ENCODE assay signal across 15 mouse cellular contexts in genomic region chr4:133874865-133875517, GRCm38 (mm10). TPM values are rescaled to one million over a fixed set of nuclear protein-coding genes. Genes with fewer than 3 reads are reported as not detected.
DNase-seq lines count a peak whose midpoint lies in the region; ATAC-seq lines count a peak whose summit lies in the region.
"Had no signal": no experiment of that assay in that cellular context is flagged by ENCODE, and none has a peak within 500 bp of the region (broad histone marks: within the 10 kb centered on the region; RNA-seq: fewer than 3 reads in every experiment).

No protein-coding gene starts in this region.

- no peaks in the 10 kb centered on the region for H3K27me3 ChIP-seq in heart, embryonic 12.5 days (replicated peaks)
- H3K27me3 ChIP-seq in liver, embryonic 15.5 days: no peaks in the 10 kb centered on the region
- H3K27me3 ChIP-seq: embryonic facial prominence, embryonic 15.5 days; limb, embryonic 12.5 days had no signal

- 0 out of 2 replicates have a peak overlapping the region, but pooled peaks have one; percentile 13 for H3K4me2 ChIP-seq in heart, embryonic 12.5 days
- H3K4me2 ChIP-seq in liver, embryonic 15.5 days: peak overlapping the region; percentile 76
- H3K4me2 ChIP-seq: embryonic facial prominence, embryonic 15.5 days; limb, embryonic 12.5 days had no signal

- H3K27ac ChIP-seq in heart, embryonic 12.5 days (ENCODE audit: poor library complexity, severe bottlenecking): 0 out of 2 replicates have a peak overlapping the region, but pooled peaks have one; percentile 17
- H3K27ac ChIP-seq in liver, embryonic 15.5 days (replicated peaks): peak overlapping the region; percentile 98
- H3K27ac ChIP-seq: embryonic facial prominence, embryonic 15.5 days; limb, embryonic 12.5 days had no signal

- no peaks in the 10 kb centered on the region for H3K36me3 ChIP-seq in heart, embryonic 12.5 days
- H3K36me3 ChIP-seq in liver, embryonic 15.5 days (replicated peaks): peaks cover 18% of the 10 kb centered on the region

- no peak for ATAC-seq in heart, embryonic 12.5 days (ENCODE audit: insufficient number of reproducible peaks, low FRiP score)
- ATAC-seq in liver, embryonic 15.5 days (ENCODE audit: insufficient read depth): no peak
- ATAC-seq: CD4-positive, CD25-positive, alpha-beta regulatory T cell, adult 4 months had no signal

- H3K9me3 ChIP-seq in heart, embryonic 12.5 days (replicated peaks): no peaks in the 10 kb centered on the region
- no peaks in the 10 kb centered on the region for H3K9me3 ChIP-seq in liver, embryonic 15.5 days (replicated peaks)
- H3K9me3 ChIP-seq: embryonic facial prominence, embryonic 15.5 days; limb, embryonic 12.5 days had no signal

- WGBS in heart, embryonic 12.5 days: 39% methylated on average over 13 of the region's 13 CpGs
- WGBS in liver, embryonic 15.5 days (ENCODE audit: insufficient replicate concordance): 26% methylated on average over 13 of the region's 13 CpGs

- H3K4me1 ChIP-seq in heart, embryonic 12.5 days (replicated peaks): peaks cover 63% of the 10 kb centered on the region
- H3K4me1 ChIP-seq in liver, embryonic 15.5 days (replicated peaks): peaks cover 95% of the 10 kb centered on the region
- H3K4me1 ChIP-seq: embryonic facial prominence, embryonic 15.5 days had no signal

- intact Hi-C loops in heart, postnatal 36 days (cut with DNase I): no loop called here
- intact Hi-C loops in gastrocnemius, postnatal 14 days (cut with DNase I; ENCODE audit: low total_unique reads): no loop called here

- no peak overlapping the region for H3K4me3 ChIP-seq in heart, embryonic 12.5 days
- H3K4me3 ChIP-seq in liver, embryonic 15.5 days (replicated peaks): peak overlapping the region; percentile 73
- H3K4me3 ChIP-seq: embryonic facial prominence, embryonic 15.5 days; limb, embryonic 12.5 days had no signal

- DNase-seq in heart, postnatal 36 days: no peak
- peak; percentile 78 for DNase-seq in 416B (ENCODE audit: low read depth)
- DNase-seq in R1 (ENCODE audit: low read depth, low spot score): peak; percentile 39
- no peak for DNase-seq in adrenal gland, postnatal 14 days
- DNase-seq in gastrocnemius, postnatal 14 days: no peak
- DNase-seq: adrenal gland, postnatal 25 days; cerebellum, adult 8-10 months; kidney, postnatal 10 days; layer of hippocampus, postnatal 36 days; thymus, postnatal 14 days had no signal

- peak overlapping the region; percentile 26; the same call in 1 of the 2 replicates for H3K9ac ChIP-seq in heart, embryonic 12.5 days
- H3K9ac ChIP-seq in liver, embryonic 15.5 days: peak overlapping the region; percentile 44
- H3K9ac ChIP-seq: embryonic facial prominence, embryonic 15.5 days; limb, embryonic 12.5 days had no signal

RNA-seq across cellular contexts. Expression of gene Rps6ka1, which starts 12.6 kb away (rescaled TPM):
- 21.7 and 23.5 TPM in 2 replicates for polyA plus RNA-seq in heart, embryonic 12.5 days (2016; fragmentation: Nextera tagmentation; extraction: Ambion mirVana)
- 1 to 10 TPM; 5.1 to 6.4 TPM for total RNA-seq in heart, postnatal 36 days (2021)
- 68.0 and 77.2 TPM in 2 replicates for polyA plus RNA-seq in liver, embryonic 15.5 days (2015; fragmentation: Nextera tagmentation; extraction: Ambion mirVana)
- total RNA-seq in adrenal gland, postnatal 14 days (2021): 17.9 and 19.9 TPM in 2 replicates
- total RNA-seq in gastrocnemius, postnatal 14 days (2021): 1 to 10 TPM; 5.0 to 5.4 TPM

Comparison
In these comparisons a context has a peak if more than half of its experiments do, and no peak if none do; other contexts are left out.
1. DNase-seq: peak in 416B (single experiment) and R1 (single experiment); none in heart, postnatal 36 days (0 of 2), adrenal gland, postnatal 14 days (single experiment) and gastrocnemius, postnatal 14 days (single experiment).